Mouse (Mus musculus): ENCODE measurements around the gene Sfta2.

Gene Sfta2

DNA sequence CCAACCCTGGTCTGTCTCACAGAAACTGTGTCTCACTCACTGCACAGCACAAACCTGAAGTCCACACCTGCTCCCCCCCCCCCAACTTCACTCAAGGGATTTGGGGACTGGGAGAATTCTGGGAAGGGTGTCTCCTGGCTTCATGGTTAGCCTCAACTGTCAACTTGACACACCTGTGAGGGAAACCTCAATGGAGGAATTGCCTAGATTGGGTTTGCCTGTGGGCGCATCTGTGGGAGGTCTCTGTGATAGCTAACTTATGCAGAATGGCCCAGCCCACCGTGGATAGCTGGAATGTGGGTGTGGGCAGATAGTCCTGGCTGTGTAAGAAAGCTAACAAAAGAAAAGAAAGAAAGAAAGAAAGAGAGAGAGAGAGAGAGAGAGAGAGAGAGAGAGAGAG, at the start of gene Sfta2:
Gene Sfta2 (plus strand): TSS at position 301 of the 400 bp plus-strand sequence.
- ChIA-PET CTCF (interaction anchor here in 3 of 4 experiments (0.5 to 1.2 kb wide), 10 partner anchors 10 to 626 kb away, joined by 3 to 10 read pairs (median 4); no protein-coding TSS in a partner anchor), POLR2A (interaction anchor here in 3 of 4 experiments (0.6 to 6.3 kb wide), 13 partner anchors 7 to 126 kb away, joined by 3 to 73 read pairs (median 4); partner anchors contain the start of gene Gm9573 (in 1 of the 3))

DNA sequence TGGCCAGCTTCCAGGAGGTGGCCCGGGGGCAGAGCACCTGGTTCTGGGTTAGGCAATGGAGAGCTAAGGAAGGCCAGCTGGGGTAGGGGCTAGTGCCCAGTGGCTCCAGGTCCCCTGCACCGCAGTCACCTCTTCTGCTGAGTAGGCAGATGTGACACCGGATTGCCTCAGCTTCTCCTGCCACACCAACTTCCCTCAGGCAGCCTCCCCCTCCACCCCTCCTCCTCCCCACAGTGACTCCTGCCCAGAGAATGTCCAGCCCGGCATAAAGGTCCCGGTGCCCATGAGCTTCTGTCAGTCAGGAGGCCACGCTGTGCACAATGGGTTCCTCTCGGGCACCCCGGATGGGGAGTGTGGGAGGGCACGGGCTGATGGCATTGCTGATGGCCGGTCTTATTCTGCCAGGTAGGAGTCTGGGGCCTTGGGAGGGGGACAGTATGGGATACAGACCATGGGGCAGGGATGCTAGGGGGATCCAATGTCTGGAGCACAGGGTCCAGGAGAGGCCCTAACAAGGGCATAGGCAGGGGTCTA, 49.4 kb upstream of the Sfta2 start, which contains the start of gene Cdsn:
Gene Cdsn (plus strand): TSS at position 248 of the 534 bp plus-strand sequence.
- ChIA-PET CTCF (interaction anchor here in 2 of 4 experiments (0.5 to 4.6 kb wide), 7 partner anchors 9 to 1171 kb away, joined by 3 to 28 read pairs (median 3); no protein-coding TSS in a partner anchor), POLR2A (interaction anchor here in 2 of 4 experiments (1.3 to 2.0 kb wide), 3 partner anchors 19 to 64 kb away, joined by 3 to 4 read pairs (median 3); partner anchors contain the start of gene Psors1c2 (in 1 of the 2))

DNA sequence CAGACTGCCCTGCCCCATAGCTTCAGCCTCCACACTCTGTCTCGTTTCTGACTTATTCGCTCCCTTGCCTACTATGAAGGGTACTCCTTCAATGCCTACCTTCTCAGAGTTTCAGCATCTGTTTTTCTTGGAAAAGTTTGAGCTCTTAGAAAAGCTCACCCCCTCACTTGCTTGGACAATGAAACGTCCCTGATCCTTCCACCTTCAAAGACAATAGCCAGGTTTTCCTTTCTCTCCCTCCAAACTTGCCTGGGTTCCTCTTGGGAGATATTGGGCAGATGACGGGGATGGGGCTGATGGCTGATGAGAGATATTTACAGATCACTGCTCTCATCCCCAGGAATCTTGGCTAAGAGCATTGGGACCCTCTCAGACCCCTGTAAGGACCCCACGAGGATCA, 47.0 kb upstream of the Sfta2 start:
- ChIA-PET CTCF (interaction anchor here (0.7 to 7.4 kb wide), 16 partner anchors 10 to 134 kb away, joined by 3 to 84 read pairs (median 3); partner anchors contain the start of genes Cchcr1 (in 1 of the 4) and Tcf19 (in 1 of the 4)), POLR2A (interaction anchor here in 2 of 4 experiments (0.5 to 1.9 kb wide), 11 partner anchors 8 to 64 kb away, joined by 3 to 8 read pairs (median 4); partner anchors contain the start of genes 2300002M23Rik (in 1 of the 2), Pou5f1 (in 1 of the 2) and Psors1c2 (in 1 of the 2))

DNA sequence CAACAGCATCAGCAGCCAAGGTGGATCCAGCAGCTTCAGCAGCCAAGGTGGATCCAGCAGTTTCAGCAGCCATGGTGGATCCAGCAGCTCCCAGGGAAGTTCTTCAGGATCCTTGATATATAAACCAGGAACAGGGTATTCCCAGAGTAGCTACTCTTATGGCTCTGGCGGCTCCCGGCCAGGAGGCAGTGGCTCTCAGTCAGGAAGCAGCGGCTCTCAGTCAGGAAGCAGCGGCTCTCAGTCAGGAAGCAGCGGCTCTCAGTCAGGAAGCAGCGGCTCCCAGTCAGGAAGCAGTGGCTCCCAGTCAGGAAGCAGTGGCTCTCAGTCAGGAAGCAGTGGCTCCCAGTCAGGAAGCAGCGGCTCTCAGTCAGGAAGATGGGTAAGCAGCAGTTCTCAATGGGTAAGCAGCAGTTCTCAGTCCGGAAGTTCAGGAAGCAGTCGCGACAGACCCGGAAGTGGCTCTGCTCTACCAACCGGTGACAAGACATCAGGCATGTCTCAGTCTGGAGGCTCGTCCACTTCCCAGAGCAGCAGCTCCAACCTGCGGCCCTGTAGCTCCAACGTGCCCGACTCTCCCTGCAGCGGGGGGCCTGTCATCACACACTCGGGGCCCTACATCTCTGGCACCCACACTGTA, 46.5 kb upstream of the Sfta2 start:
- ChIA-PET CTCF (interaction anchor here (0.7 to 7.4 kb wide), 20 partner anchors 10 to 135 kb away, joined by 3 to 84 read pairs (median 3); partner anchors contain the start of genes Cchcr1 (in 1 of the 4), Psors1c2 (in 1 of the 4) and Tcf19 (in 1 of the 4)), POLR2A (interaction anchor here in 2 of 4 experiments (0.6 to 1.8 kb wide), 16 partner anchors 9 to 144 kb away, joined by 3 to 8 read pairs (median 3); partner anchors contain the start of genes 2300002M23Rik (in 1 of the 2), Pou5f1 (in 1 of the 2) and Psors1c2 (in 1 of the 2))

DNA sequence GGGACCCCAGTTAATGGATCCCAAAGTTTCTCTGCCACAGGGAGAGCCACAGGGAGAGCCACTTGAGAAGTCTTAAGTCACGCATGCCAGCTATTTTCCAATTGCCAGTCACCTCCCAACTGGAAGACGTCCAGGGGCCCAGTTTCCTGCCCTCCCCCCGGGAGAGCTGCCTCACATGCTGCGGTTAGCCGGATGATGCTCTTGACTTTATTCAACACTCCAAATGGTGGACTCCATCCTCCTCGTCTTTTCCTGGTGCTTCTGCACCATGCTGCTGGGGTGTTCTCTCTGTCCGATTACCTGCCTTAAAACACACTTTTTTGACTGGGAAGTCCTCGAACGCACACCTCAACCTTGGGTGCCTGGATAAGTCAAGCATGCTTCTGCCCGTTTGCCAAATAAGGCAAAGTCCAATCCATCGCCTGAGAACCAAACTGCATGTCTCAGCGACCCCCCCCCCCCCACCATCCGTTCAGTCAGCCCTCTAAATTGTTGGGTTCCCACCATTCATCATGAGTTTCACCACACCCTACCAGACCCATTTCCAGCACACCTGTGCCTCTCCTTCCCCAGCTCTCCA, 45.1 kb upstream of the Sfta2 start:
- ChIA-PET POLR2A (interaction anchor here in 2 of 4 experiments (0.8 to 1.8 kb wide), 8 partner anchors 9 to 80 kb away, joined by 3 to 9 read pairs (median 3); partner anchors contain the start of gene Cchcr1 (in 1 of the 2)), CTCF (interaction anchor here (0.7 to 7.4 kb wide), 16 partner anchors 8 to 181 kb away, joined by 3 to 84 read pairs (median 4); no protein-coding TSS in a partner anchor)

DNA sequence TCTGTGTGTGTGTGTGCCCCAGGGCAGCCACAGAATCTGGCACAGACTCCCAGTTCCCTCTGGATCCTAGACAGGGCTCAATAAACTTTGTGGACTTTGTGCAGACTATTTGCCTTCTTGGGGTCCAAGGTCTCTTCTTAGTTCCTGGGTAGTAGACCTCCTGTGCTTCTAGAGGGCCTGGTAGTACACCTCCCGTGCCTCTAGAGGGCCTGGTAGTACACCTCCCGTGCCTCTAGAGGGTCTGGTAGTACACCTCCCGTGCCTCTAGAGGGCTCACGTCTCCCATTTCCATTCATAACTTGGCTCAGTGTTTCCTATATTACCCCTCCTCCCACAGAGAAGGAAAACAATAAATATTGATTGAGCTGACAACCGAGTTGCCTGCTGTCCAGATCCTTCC, 44.5 kb upstream of the Sfta2 start:
- CTCF ChIA-PET, result interaction anchor here (0.7 to 7.4 kb wide), 17 partner anchors 8 to 181 kb away, joined by 3 to 84 read pairs (median 5); no protein-coding TSS in a partner anchor
- POLR2A ChIA-PET, result interaction anchor here in 2 of 4 experiments (0.8 to 2.3 kb wide), 4 partner anchors 12 to 22 kb away, joined by 3 to 9 read pairs (median 4); no protein-coding TSS in a partner anchor

DNA sequence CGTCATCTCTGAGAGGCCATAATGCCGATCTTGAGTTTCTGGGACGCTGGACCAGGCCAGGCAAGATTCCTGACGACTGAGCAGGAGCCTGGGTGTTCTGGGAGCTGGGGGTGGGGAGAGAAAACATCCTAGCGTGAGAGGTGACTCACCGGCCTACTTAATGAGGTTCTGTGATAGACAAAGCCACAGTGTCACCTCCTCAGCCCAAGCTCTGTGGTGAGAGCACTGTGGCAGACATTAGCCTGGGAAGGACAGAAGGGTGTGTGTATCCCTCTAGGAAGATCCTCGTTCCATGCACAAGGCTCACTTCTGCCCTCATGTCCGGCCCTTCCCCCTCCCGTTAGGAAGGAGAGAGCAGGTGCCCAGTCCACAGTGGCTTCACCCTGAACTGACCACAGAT, 44.0 kb upstream of the Sfta2 start:
- CTCF ChIA-PET, result interaction anchor here in 3 of 4 experiments (0.7 to 7.4 kb wide), 19 partner anchors 8 to 283 kb away, joined by 3 to 84 read pairs (median 5); partner anchors contain the start of gene Psors1c2 (in 1 of the 3)

DNA sequence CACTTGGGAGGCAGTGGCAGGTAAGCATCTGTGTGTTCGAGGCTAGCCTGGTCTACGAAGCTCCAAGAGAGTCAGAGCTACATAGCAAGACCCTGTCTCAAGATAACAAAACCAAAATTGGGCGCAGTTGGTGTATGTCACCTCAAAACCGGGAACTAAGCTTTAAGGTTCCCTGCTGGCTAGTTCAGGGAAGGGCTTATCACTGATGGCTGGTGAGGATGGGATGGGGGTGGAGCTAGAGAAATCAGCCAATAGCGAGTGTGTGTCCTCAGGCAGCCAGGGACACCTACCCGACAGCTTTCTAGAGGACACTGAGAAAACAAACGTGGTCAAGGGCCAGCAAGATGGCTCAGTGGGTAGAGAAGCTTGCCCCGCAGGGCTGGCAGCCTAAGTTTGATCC, 43.1 kb upstream of the Sfta2 start:
- POLR2A ChIA-PET, result interaction anchor here (0.6 to 2.8 kb wide), 22 partner anchors 8 to 606 kb away, joined by 3 to 17 read pairs (median 4); partner anchors contain the start of gene 2300002M23Rik (in 1 of the 4)
- CTCF ChIA-PET, result interaction anchor here (0.5 to 7.4 kb wide), 48 partner anchors 8 to 315 kb away, joined by 3 to 84 read pairs (median 5); partner anchors contain the start of gene Psors1c2 (in 1 of the 4)

More for the DNA sequence above, 44.0 kb upstream of the Sfta2 start:
- POLR2A ChIA-PET, result interaction anchor here in 3 of 4 experiments (0.8 to 2.8 kb wide), 6 partner anchors 8 to 67 kb away, joined by 3 to 17 read pairs (median 7); no protein-coding TSS in a partner anchor

DNA sequence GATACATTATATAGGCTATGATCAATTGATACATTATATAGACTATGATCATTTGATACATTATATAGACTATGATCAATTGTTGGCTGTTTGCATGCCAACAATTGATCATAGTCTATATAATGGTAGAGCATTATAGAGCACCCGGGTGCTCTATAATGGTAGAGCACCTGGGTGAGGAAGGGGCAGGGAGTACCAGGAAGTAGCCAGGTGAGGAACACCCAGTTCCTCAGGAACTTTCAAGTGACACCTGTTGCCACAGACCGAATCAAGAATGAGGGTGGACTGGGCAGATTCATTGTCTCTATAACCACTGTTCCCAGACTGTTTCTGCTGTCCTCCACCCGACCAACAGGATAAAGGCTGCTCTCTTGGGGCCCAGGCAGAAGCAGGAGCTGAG, 34.2 kb upstream of the Sfta2 start, which contains the start of gene 2300002M23Rik:
Gene 2300002M23Rik (plus strand): TSS at position 301 of the 400 bp plus-strand sequence.
- ChIA-PET POLR2A (interaction anchor here in 2 of 4 experiments (0.6 to 1.7 kb wide), 5 partner anchors 9 to 48 kb away, joined by 3 to 4 read pairs (median 4); no protein-coding TSS in a partner anchor), CTCF (interaction anchor here in 2 of 4 experiments (0.5 to 1.2 kb wide), 2 partner anchors 33 to 250 kb away, joined by 3 to 4 read pairs; no protein-coding TSS in a partner anchor)

DNA sequence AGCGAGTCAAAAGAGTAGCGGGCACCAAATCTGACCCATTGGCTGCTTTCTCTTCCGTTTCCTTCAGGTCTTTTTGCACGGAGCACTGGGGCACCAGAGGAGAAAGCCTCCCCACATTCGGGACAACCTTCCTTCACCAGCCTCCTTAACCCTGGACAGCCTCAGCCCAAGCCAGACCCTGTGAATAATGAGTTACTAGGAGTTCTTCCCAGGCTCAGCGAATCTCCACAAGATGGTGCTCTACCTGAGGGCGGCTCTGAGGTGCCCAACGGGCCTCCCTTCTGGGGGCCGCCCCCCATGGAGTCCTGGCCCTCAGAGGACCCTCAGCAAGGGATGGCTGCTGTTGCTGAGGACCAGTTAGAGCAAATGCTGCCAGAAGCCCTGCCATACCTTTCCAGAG, 33.6 kb upstream of the Sfta2 start:
- ChIA-PET POLR2A (interaction anchor here in 3 of 4 experiments (0.6 to 1.7 kb wide), 3 partner anchors 9 to 351 kb away, joined by 3 to 4 read pairs (median 4); no protein-coding TSS in a partner anchor), CTCF (interaction anchor here in 2 of 4 experiments (0.6 to 2.4 kb wide), 5 partner anchors 9 to 128 kb away, joined by 3 to 7 read pairs (median 4); partner anchors contain the start of gene Cdsn (in 1 of the 2))

DNA sequence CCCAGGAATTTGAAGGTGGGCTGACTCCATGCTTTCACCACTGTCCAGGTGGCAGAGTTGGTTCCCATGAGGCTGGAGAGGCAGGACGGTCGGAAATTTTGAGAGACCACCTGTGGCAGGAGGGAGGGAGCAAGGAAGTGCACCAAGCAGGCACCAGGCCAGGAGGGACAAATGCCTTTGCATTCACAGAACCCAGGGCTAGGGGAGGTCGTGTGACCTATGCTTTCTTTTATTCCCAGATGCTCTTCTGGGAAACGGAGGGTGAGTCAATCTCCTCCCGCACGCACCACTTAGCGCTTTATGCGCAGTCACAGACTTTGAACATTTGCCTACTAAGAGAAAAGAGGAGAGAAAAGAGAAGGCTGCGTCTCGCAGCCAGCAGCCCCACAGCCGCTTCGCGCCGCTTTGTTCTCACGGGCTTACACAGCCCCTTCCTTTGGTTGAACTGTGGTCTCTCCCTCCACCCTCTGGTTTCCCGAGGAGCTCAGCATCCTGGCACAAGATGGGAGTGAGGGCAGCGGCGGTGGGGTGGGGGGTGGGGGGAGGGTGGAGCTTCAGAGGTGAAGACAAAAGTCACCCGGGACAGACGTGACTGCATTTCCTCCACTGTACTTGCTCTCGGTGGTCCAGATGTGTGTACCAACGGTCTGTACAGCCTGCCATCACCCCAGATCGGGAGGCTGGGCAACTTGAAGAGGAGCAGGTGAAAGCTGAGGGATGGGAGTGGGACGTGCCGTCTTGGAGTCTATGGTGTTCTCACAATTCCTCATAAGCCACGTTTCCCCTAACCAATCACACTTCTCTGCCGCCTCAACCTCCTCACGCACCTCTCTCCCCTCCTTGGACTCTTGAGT, 32.0 kb upstream of the Sfta2 start:
- CTCF ChIA-PET, result interaction anchor here (0.6 to 4.0 kb wide), 25 partner anchors 9 to 254 kb away, joined by 3 to 19 read pairs (median 4); partner anchors contain the start of gene Flot1 (in 1 of the 4)
- POLR2A ChIA-PET, result interaction anchor here in 3 of 4 experiments (0.6 to 2.6 kb wide), 16 partner anchors 11 to 195 kb away, joined by 3 to 8 read pairs (median 3); partner anchors contain the start of gene Psors1c2 (in 1 of the 3)

DNA sequence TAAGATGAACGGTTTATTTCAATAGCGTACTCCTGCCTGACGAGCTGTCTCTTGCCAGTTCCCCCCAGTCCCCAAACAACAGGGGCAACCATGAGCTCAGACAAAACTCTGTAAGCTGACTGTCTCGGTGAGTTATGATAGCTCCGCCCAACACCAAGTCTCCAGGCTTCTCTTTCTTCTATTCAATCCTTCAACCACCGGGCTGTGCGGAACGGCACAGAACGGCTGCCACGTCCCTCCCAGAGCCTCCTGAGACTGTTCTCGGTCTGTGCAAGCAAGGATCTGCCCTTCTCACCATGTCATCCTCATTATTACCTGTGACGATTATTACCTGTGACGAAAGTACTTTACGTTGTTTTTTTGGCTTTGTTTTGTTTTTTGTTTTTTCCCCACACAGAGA, 30.5 kb upstream of the Sfta2 start:
- CTCF ChIA-PET, result interaction anchor here (0.6 to 4.0 kb wide), 20 partner anchors 12 to 167 kb away, joined by 3 to 19 read pairs (median 4); partner anchors contain the start of gene Cdsn (in 1 of the 4)
- POLR2A ChIA-PET, result interaction anchor here in 3 of 4 experiments (0.6 to 2.6 kb wide), 11 partner anchors 9 to 345 kb away, joined by 3 to 9 read pairs (median 4); partner anchors contain the start of gene Mrps18b (in 1 of the 3)

DNA sequence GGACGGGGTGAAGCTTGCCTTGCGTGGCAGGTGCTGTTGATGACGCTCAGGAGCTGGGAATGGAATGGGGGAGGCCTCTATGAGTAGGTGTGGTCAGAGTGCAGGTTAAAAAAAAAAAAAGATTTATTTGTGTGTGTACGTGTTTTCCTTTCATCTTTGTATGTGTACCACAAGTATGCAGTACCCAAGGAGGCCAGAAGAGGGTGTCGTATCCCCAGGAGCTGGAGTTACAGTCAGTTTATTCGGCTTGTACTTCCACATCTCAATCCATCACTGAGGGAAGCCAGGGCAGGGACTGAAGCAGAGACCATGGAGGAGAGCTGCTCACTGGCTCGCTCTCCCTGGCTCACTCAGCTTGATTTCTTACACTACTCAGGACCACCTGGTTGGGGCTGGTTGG, 29.9 kb upstream of the Sfta2 start:
- POLR2A ChIA-PET, result interaction anchor here in 3 of 4 experiments (0.7 to 1.5 kb wide), 7 partner anchors 10 to 242 kb away, joined by 3 to 7 read pairs (median 4); no protein-coding TSS in a partner anchor
- CTCF ChIA-PET, result interaction anchor here (0.5 to 4.0 kb wide), 20 partner anchors 8 to 168 kb away, joined by 3 to 19 read pairs (median 3); partner anchors contain the start of genes Cdsn (in 1 of the 4) and Sfta2 (in 1 of the 4)

DNA sequence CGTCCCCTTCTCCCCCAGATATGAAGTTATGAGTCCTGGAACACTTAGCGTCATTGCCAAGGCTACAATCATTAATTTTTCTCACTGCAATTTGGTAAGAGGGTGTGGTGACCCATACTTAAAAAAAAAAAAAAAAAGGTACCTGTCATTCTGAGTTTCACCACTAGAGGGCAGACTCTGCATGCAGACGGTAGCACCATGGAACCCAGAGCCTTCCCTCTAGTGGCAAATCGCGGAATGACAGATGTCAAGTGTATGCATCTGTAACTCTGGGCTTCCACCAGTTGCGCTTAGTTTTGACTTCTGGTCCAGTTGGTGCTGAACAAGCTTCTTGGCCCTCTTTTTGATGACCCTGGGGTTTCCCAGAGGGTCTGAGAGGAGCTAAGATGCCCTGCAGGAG, 23.1 kb upstream of the Sfta2 start:
- ChIA-PET POLR2A (interaction anchor here in 2 of 4 experiments (0.7 to 2.6 kb wide), 11 partner anchors 13 to 127 kb away, joined by 3 to 7 read pairs (median 6); partner anchors contain the start of genes Ddr1 (in 1 of the 2) and Sfta2 (in 1 of the 2)), CTCF (interaction anchor here (0.6 to 2.1 kb wide), 46 partner anchors 9 to 296 kb away, joined by 3 to 16 read pairs (median 4); partner anchors contain the start of gene Vars2 (in 1 of the 4))

DNA sequence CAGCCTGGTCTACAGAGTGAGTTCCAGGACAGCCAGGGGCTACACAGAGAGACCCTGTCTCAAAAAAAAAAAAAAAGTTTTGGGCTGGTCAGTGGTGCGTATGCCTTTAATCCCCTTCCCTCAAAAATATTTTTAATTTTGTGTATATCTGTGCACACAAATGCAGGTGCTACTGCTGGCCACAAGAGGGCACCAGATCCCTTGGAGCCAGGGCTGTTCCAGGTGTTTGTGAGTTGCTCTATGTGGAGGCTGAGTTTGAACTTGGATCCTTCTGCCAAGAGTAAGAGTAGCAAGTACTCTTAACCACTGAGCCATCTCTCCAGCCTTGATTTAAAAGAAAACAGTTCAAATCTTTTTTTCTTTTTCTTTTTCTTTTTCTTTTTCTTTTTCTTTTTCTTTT, 18.4 kb upstream of the Sfta2 start:
- ChIA-PET CTCF (interaction anchor here in 3 of 4 experiments (0.7 to 2.2 kb wide), 11 partner anchors 11 to 383 kb away, joined by 3 to 9 read pairs (median 5); no protein-coding TSS in a partner anchor), POLR2A (no interaction called here)

Measured in embryonic stem cell, embryonic (primary cell).